Mouse (Mus musculus): ENCODE results near the gene Ube2t.

The Ube2t gene

GRCm38 (mm10) chr1:134995437-134995836 lies 33.1 kb downstream of the Ube2t start:
- DNase-seq (ENCODE audit: low read depth, low spot score): no peak

DNA sequence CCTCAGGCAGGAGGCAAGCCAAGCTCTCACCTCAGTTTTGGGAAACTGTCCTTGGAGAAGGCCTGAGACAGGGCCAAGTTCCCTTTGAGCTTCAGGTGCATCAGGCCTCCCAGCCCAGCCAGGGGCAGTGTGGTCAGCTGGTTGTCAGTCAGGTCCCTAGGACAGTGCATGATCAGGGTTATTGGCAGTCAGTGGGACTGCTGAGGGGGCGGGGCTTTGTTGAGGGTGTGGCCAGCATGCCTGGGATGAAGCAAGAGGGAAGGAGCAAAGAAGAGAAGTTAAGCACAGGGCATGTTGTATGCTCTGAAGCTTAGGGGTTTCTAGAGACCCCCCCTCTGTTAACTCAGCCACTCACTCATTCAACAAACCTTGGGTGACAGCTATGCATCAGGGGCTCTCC lies 33.6 kb downstream of the Ube2t start:
- DNase-seq (ENCODE audit: low read depth, low spot score): no peak

DNA sequence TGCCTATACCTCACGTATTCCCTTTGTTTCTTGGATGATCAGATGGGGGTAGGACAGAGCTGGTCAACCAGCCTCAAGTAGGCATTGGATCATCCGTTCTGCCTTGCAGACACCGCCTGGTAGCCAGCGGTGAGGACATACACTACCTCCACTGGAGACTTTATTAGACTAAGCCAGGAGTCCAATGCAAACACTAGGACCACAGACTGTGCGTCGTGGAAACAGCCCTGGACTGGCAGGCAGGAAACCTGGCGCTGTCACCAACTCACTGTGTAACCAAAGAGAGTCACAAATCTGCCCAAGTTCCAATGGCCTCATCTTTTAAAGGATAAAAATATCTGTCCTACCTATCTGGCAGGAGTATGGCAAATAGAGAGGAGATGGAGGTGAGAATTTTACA lies 34.1 kb downstream of the Ube2t start:
- DNase-seq (ENCODE audit: low read depth, low spot score): no peak

DNA sequence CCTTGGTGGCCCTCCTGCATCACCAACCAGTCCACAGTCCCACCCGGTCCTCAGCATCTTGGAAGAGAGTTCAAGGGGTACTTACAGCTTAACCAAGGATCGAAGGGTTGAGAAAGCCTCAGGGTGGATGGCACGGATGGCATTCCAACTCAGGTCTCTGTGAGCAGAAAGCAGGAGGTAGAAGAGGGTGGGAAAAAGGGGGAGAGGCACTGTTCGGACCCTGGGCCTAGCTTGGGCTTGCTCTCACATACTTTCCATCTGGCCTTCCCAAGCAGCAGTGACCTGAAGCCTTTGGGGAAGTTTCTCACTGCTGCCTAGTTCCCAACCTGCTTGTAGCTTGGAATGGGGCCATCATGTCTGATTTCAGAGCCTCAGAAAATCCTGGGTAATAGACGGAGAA lies 35.2 kb downstream of the Ube2t start:
- no peak for DNase-seq (ENCODE audit: low read depth, low spot score)

DNA sequence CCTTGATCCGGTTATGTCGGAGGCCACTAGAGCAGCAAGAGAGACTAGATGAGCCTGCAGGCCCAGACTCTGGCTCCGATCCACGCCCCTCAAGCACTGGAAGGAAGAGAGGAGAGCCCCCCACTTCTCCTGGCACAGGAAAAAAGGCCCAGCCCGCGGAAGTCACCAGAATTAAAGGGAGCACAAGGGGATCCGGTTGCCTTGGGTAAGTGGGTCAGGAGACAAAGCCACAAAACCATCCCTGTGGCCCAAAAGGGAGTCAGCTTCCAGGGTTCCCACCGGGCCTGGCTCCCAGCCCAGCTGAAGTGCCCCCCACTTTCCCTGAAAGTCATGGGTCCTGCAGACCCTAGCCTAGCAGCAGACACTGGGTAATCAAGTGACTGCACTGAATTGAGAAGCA lies 35.9 kb downstream of the Ube2t start:
- DNase-seq (ENCODE audit: low read depth, low spot score): no peak

GRCm38 (mm10) chr1:135000527-135000926 lies 38.2 kb downstream of the Ube2t start:
- DNase-seq (ENCODE audit: low read depth, low spot score): no peak

GRCm38 (mm10) chr1:135003346-135003745 lies 41.0 kb downstream of the Ube2t start:
- DNase-seq (ENCODE audit: low read depth, low spot score): no peak

DNA sequence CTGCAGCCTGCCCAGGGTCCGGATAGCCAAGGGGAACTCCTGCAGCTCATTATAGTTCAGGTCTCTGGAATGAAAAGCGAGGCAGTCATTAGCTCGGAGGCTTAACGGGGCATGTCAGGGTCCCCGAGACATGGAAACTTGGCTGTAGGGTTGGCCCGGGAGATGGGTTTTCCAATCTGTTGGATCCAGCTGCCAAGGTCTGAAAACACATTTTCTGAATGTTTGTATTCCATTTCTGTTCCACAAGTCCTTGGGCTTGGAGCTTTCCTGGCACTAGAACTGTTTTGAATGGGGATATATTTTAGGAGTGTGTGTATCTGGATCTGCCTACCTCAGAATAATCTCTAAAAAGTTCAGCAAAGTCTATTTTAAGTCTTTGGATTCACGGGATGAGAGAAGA lies 43.3 kb downstream of the Ube2t start:
- DNase-seq (ENCODE audit: low read depth, low spot score): no peak

GRCm38 (mm10) chr1:135009833-135010232 lies 47.5 kb downstream of the Ube2t start:
- no peak for DNase-seq (ENCODE audit: low read depth, low spot score)

GRCm38 (mm10) chr1:135011912-135012311 lies 49.5 kb downstream of the Ube2t start:
- no peak for DNase-seq (ENCODE audit: low read depth, low spot score)

DNA sequence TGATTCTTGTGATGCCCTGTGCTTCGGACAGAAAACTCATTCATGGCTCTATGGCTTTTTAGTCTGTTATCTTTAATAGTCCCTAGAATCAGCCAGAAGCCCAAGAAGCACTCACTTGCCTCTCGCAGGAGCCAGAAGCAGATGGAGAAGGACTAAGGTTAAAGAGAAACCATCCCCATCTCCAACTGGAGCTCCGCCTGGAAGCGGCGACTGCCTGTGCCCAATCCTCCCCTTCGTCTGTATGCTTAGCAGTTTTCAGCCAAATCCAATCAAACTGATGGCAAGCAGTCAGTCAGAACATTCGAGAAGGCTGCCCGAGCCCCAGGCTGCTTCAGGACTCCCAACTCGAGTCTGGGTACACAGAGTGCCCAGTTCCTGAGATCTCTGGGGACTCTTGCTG lies 50.1 kb downstream of the Ube2t start:
- DNase-seq (ENCODE audit: low read depth, low spot score): no peak

DNA sequence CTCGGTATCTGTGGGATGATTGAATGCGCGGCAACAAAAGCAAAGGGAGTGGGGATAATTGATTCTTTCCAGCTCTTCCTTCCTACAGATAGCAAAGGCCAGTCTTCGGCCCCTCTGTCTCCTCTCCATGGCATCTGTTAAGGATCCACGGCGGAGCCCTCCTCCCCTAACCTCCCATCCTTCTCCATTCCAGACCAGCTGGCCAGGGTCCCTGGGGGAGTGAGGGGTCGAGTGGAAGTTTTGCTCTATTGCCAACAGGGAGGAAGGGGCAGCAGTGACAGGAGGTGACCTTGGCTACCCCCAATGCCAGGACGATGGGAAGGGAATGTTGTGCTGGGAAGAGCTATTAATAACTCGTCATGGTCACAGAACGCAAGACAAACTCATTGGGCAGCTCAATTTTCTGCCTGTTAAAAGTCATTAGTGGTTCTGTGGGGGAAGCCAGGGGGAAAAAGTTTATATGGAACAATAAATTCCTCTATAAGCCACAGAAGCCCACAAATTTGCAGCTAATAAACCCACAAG lies 52.6 kb downstream of the Ube2t start:
- DNase-seq (ENCODE audit: low read depth, low spot score): no peak

- no peak for DNase-seq (ENCODE audit: low read depth, low spot score)
Observed at GRCm38 (mm10) chr1:135016907-135017655, 54.7 kb downstream of the Ube2t start.

DNA sequence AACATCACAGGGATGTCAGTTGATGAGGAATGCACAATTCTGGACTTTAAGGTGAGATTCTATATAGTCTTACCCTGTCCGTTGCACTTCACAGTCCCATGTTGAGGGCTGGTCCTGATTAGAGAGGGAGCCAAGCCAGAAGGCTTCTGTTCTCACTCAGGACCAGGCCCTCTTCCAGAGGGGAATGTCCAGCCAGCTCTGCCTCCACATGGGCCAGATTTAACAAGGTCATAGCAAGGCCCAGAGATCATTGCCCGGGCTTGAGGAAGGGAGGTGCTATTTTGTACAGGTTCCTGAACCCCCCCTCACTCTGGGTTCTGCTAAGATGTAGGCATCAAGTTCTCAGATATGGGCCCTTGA lies 55.3 kb downstream of the Ube2t start:
- DNase-seq (ENCODE audit: low read depth, low spot score): no peak

- DNase-seq (ENCODE audit: low read depth, low spot score): no peak
Observed at GRCm38 (mm10) chr1:135019087-135019774, 56.9 kb downstream of the Ube2t start.

DNA sequence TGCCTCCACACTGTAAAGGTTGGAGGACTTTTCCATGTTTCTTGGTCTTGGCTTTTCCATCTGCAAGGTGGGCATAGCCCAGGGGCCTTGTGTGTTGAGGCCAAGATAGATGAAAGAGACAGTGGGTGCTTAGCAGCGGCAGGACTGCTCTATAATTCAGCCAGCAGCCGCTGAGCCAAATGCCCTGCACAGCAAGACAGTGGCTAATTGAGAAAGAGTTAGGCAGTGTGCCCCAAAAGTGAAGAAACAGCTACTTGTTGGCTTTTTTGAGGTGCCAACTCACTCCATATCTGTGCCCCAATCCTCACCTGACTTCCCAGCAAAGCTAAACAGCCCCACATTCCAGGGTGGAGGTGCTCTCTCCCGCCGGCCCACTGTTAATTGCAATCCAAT lies 57.4 kb downstream of the Ube2t start:
- DNase-seq (ENCODE audit: low read depth, low spot score): no peak

DNA sequence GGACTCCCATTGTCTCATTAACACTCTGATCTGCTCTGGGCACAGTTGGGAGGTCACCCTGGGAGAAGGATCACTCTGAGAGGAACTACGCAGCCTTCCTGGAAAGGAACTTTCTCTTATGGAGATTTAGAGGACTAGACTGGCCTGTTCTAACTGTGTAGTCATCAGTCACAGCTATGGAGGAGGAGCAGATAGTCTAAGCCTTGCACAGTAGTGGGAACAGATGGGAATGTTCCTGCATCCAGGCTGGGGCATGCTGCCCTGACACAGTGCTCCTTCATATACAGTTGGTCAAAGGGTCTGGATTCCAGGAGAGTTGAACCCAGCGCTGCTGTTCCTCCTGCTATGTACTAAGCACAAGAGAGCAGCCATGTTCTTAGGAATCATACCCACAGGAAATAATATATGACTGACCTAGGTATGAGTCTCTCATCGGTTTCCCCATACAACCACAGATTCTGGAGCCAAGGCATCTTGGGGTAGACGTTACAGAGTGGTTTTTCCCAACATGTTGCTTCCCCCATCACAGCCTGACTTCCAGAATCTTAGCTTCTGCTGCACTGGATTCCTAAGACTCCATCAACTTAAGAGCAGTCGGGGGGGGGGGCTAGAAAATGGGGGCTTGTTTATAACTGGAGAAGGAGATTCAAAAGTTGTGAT lies 58.0 kb downstream of the Ube2t start:
- DNase-seq (ENCODE audit: low read depth, low spot score): no peak

- no peak for DNase-seq (ENCODE audit: low read depth, low spot score)
Observed at GRCm38 (mm10) chr1:135020970-135021369, 58.6 kb downstream of the Ube2t start.

- DNase-seq (ENCODE audit: low read depth, low spot score): no peak
Observed at GRCm38 (mm10) chr1:135021936-135022335, 59.6 kb downstream of the Ube2t start.

DNA sequence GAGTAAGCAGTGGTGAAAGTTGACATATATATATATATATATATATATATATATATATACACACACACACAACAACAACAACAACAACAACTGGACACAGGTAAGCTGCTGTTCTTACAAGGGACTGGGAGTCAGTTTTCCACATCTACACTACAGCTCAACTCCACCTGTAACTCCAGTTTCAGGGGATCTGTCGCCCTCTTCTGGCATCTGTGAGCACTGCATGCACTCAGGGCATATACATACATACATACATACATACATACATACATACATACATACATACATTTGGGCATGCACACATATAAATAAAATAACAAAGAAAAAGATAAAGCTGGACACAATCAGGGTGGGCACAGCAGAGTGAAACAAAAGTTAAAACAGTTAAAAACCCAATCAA lies 61.2 kb downstream of the Ube2t start:
- no peak for DNase-seq (ENCODE audit: low read depth, low spot score)
